Mouse (Mus musculus) cerebellum, adult 2 months (tissue): ENCODE results near the gene Nsg2. TPM values are rescaled to one million over a fixed set of nuclear protein-coding genes. Genes with fewer than 3 reads are reported as not detected.

Experiments
- DNase-seq, 2 experiments: peaks; one replicate each; pipeline ENCODE4 v3.0.0; 2021
- H3K27ac ChIP-seq: fragments of 200-500 bp; 2 replicates; pipeline ENCODE4 v1.5.1; 2012; ENCODE audit warnings: low read length, control low read depth, inconsistent platforms; ENCODE audit not compliant: insufficient read depth
- H3K27me3 ChIP-seq: fragments of 200-500 bp; 2 replicates; pipeline ENCODE4 v1.6.1; 2012; ENCODE audit warnings: inconsistent platforms, mild to moderate bottlenecking, low read length, moderate library complexity; ENCODE audit not compliant: control insufficient read depth, insufficient read depth
- H3K4me1 ChIP-seq: fragments of 200-500 bp; 2 replicates; pipeline ENCODE4 v1.6.1; 2011; ENCODE audit warnings: low read length; ENCODE audit not compliant: control insufficient read depth, insufficient read depth
- H3K4me3 ChIP-seq: fragments of 200-500 bp; replicated peaks from 2 replicates; pipeline ENCODE3; 2011; ENCODE audit warnings: mild to moderate bottlenecking, low read depth, low read length, control low read depth; ENCODE audit not compliant: insufficient read depth
- CTCF ChIP-seq: fragments of 200-500 bp; IDR thresholded peaks from 2 replicates; pipeline ENCODE4 v1.5.1; 2011; ENCODE audit warnings: low read depth, mild to moderate bottlenecking, control low read depth, low read length, moderate library complexity, borderline replicate concordance; ENCODE audit not compliant: insufficient read depth
- POLR2A ChIP-seq: fragments of 200-500 bp; IDR thresholded peaks from 2 replicates; pipeline ENCODE4 v1.6.1; 2011; ENCODE audit warnings: low read length, control low read depth, borderline replicate concordance; ENCODE audit not compliant: insufficient read depth
- WGBS: fragments of 180-500 bp; shearing (Covaris S2); methylation state at CpG from one replicate; pipeline ENCODE4 v1.1.7; 2018; 5-methylcytosine and 5-hydroxymethylcytosine counted together
- polyA plus RNA-seq: library from polyadenylated mRNA; depleted of rRNA; stranded (reverse); fragments of >200 nt; gene quantifications from 2 replicates; pipeline ENCODE4 v1.2.3, GENCODE M21; 2012

The Nsg2 gene
- polyA plus RNA-seq, 1 experiment = 169 TPM

- TF ChIP-seq POLR2A (no peak), CTCF (no peak)
- H3K4me3 ChIP-seq = no peak overlapping the region
- H3K27ac ChIP-seq = no peak overlapping the region
- no peak for DNase-seq
- H3K4me1 ChIP-seq = no peaks in the 10 kb centered on the region
- 77% methylated on average over 12 of the region's 12 CpGs for WGBS
- H3K27me3 ChIP-seq = no peaks in the 10 kb centered on the region
Observed at GRCm38 (mm10) chr11:32068736-32069490, 68.7 kb downstream of the Nsg2 start.

- Histone ChIP-seq H3K27ac (no peak overlapping the region), H3K27me3 (no peaks in the 10 kb centered on the region), H3K4me1 (no peaks in the 10 kb centered on the region), H3K4me3 (no peak overlapping the region)
- TF ChIP-seq CTCF (no peak), POLR2A (no peak)
- DNase-seq = no peak
- WGBS = 67% methylated on average over 2 of the region's 2 CpGs
Observed at GRCm38 (mm10) chr11:32075163-32075562, 74.9 kb downstream of the Nsg2 start.

- no peak for DNase-seq
- Histone ChIP-seq H3K27ac (no peak overlapping the region), H3K4me3 (no peak overlapping the region), H3K27me3 (no peaks in the 10 kb centered on the region), H3K4me1 (no peaks in the 10 kb centered on the region)
- no peak for TF ChIP-seq POLR2A
- TF ChIP-seq CTCF = no peak
- 48% methylated on average over 3 of the region's 3 CpGs for WGBS
Observed at GRCm38 (mm10) chr11:32083462-32083861, 83.2 kb downstream of the Nsg2 start.

- 53% methylated on average over 1 of the region's 1 CpGs for WGBS
- DNase-seq = no peak
- Histone ChIP-seq H3K27me3 (no peaks in the 10 kb centered on the region), H3K4me3 (no peak overlapping the region), H3K4me1 (no peaks in the 10 kb centered on the region), H3K27ac (no peak overlapping the region)
- TF ChIP-seq POLR2A = no peak
Observed at GRCm38 (mm10) chr11:32086525-32086924, 86.3 kb downstream of the Nsg2 start.

GRCm38 (mm10) chr11:32087376-32087775 is 87.1 kb downstream of the Nsg2 start:
- peak in 1 of 2 experiments; percentile 7 for DNase-seq
- Histone ChIP-seq H3K4me1 (no peaks in the 10 kb centered on the region), H3K4me3 (no peak overlapping the region), H3K27ac (no peak overlapping the region), H3K27me3 (no peaks in the 10 kb centered on the region)
- TF ChIP-seq POLR2A (no peak), CTCF (no peak)
- 23% methylated on average over 2 of the region's 2 CpGs for WGBS

- 74% methylated on average over 9 of the region's 9 CpGs for WGBS
- Histone ChIP-seq H3K27ac (no peak overlapping the region), H3K27me3 (no peaks in the 10 kb centered on the region), H3K4me1 (no peaks in the 10 kb centered on the region), H3K4me3 (no peak overlapping the region)
- no peak for DNase-seq
- TF ChIP-seq POLR2A (no peak), CTCF (no peak)
Observed at GRCm38 (mm10) chr11:32087779-32088442, 87.6 kb downstream of the Nsg2 start.

- 68% methylated on average over 4 of the region's 4 CpGs for WGBS
- TF ChIP-seq CTCF = no peak
- TF ChIP-seq POLR2A = no peak
- no peak overlapping the region for H3K27ac ChIP-seq
- no peaks in the 10 kb centered on the region for H3K27me3 ChIP-seq
- no peak for DNase-seq
- no peak overlapping the region for H3K4me3 ChIP-seq
- H3K4me1 ChIP-seq = no peaks in the 10 kb centered on the region
Observed at GRCm38 (mm10) chr11:32095793-32096192, 95.5 kb downstream of the Nsg2 start.

GRCm38 (mm10) chr11:32096346-32096745 is 96.1 kb downstream of the Nsg2 start:
- WGBS = 89% methylated on average over 6 of the region's 6 CpGs
- no peaks in the 10 kb centered on the region for H3K27me3 ChIP-seq
- TF ChIP-seq POLR2A = no peak
- no peak for TF ChIP-seq CTCF
- no peak overlapping the region for H3K27ac ChIP-seq
- no peak overlapping the region for H3K4me3 ChIP-seq
- H3K4me1 ChIP-seq = no peaks in the 10 kb centered on the region
- no peak for DNase-seq
